Mouse (Mus musculus) liver, embryonic 11.5 days (tissue): ENCODE measurements at regions not wholly inside any gene's neighbourhood (a gene's known extent, or its start where the extent isn't known, plus 50 kb on each side); places are given as distances from the start of the nearest gene placed in this dataset.

Experiments
- ATAC-seq: fragments of 200-750 bp; cut with Nextera tagmentation; replicated peaks from 2 replicates; pipeline ENCODE4 v1.8.0; 2017; ENCODE audit warnings: moderate number of reproducible peaks, mild to moderate bottlenecking, moderate TSS enrichment, moderate library complexity; ENCODE audit not compliant: low FRiP score
- DNase-seq: peaks from one replicate; pipeline ENCODE4 v3.0.0-alpha.2; 2017; ENCODE audit warnings: low spot score
- H3K27ac ChIP-seq: fragments of 300-500 bp; sonication (generic); 2 replicates; pipeline ENCODE4 v1.5.1; 2014; ENCODE audit warnings: mild to moderate bottlenecking, low read depth, low read length, control low read depth
- H3K27me3 ChIP-seq: fragments of 300-500 bp; sonication (generic); replicated peaks from 2 replicates; pipeline ENCODE4 v1.6.1; 2014; ENCODE audit warnings: low read length, mixed read lengths; ENCODE audit not compliant: control insufficient read depth, insufficient read depth
- H3K36me3 ChIP-seq: fragments of 300-500 bp; sonication (generic); 2 replicates; pipeline ENCODE4 v1.6.1; 2014; ENCODE audit warnings: mild to moderate bottlenecking, low read length, moderate library complexity, mixed read lengths; ENCODE audit not compliant: control insufficient read depth, insufficient read depth
- H3K4me1 ChIP-seq: fragments of 300-500 bp; sonication (generic); replicated peaks from 2 replicates; pipeline ENCODE4 v1.6.1; 2014; ENCODE audit warnings: low read length, mixed read lengths; ENCODE audit not compliant: control insufficient read depth, insufficient read depth
- H3K4me2 ChIP-seq: fragments of 300-500 bp; sonication (generic); 2 replicates; pipeline ENCODE4 v1.6.1; 2014; ENCODE audit warnings: mild to moderate bottlenecking, control low read depth, moderate library complexity
- H3K4me3 ChIP-seq: fragments of 300-500 bp; sonication (generic); 2 replicates; pipeline ENCODE4 v1.5.1; 2014; ENCODE audit warnings: low read depth, low read length, control low read depth
- H3K9ac ChIP-seq: fragments of 300-500 bp; sonication (generic); 2 replicates; pipeline ENCODE4 v1.6.1; 2014; ENCODE audit warnings: low read depth, low read length, control low read depth
- H3K9me3 ChIP-seq: fragments of 300-500 bp; sonication (generic); 2 replicates; pipeline ENCODE4 v1.6.1; 2016; ENCODE audit warnings: low read length, inconsistent platforms, mixed read lengths; ENCODE audit not compliant: control insufficient read depth
- whole genome bisulfite sequencing: fragments of 180-500 bp; shearing (Covaris S2); extraction: QIAGEN DNeasy Blood & Tissue Kit; methylation state at CpG from one replicate; pipeline ENCODE4 v1.1.7; 2014; 5-methylcytosine and 5-hydroxymethylcytosine counted together

DNA sequence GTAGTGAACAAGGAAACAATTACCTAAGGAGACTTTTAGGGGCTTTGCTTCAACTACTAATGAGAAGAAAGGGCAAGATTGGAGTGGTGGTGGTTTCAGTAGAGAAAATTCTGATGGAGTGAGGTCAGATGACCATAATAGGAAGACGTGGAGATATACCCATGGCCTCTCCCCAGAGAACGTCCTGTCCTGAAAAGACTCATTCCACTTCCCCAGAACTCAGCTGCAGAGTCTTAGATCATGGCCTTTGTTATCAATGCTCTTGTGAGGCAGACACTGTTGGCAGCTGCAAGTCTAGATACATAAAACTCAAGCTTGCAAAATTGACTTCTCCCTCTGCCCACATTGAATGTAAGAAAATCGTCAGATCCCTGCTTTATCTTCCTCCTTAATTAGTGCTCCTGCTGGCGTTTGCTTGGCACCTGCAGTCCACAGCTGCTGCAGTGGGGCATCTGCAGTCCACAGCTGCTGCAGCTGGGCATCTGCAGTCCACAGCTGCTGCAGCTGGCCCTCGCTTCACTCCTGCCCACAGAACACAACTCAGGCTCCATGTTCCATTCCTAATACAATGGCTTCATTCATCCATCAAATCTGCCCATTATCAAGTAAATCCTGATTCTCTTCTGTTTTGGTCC is 162.5 kb downstream of the Cxcl12 start:
- Histone ChIP-seq H3K27me3 (no peaks in the 10 kb centered on the region), H3K4me3 (no peak overlapping the region), H3K4me1 (no peaks in the 10 kb centered on the region; the same call in 1 of the 2 replicates), H3K9me3 (no peaks in the 10 kb centered on the region), H3K27ac (no peak overlapping the region), H3K36me3 (no peaks in the 10 kb centered on the region), H3K9ac (no peak overlapping the region), H3K4me2 (no peak overlapping the region)
- WGBS: 43% methylated on average over 5 of the region's 5 CpGs
- no peak for DNase-seq
- ATAC-seq: no peak

DNA sequence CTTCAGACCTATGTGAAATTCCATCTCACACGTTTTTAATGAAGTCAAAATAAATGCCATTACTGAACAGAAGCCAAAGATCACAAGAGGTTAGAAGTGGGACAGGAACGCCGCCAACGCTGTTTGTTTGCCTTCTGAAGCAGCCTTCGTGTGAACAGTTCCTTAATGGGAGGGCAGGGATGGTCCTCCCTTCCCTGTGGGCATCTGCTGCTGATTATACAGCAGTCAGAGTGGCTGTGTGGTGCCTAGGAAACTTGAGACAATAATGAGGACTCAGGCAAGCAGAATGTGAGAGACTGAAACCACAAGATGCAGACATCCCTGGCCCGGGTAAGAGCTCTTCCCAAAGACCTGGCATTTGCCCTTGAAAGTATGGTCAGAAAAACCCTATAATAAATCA is 164.3 kb downstream of the Cxcl12 start:
- H3K9ac ChIP-seq: no peak overlapping the region
- no peak overlapping the region for H3K4me2 ChIP-seq
- H3K4me1 ChIP-seq: no peaks in the 10 kb centered on the region
- no peaks in the 10 kb centered on the region for H3K36me3 ChIP-seq
- DNase-seq (no peak), ATAC-seq (no peak)
- no peaks in the 10 kb centered on the region for H3K27me3 ChIP-seq
- H3K4me3 ChIP-seq: no peak overlapping the region
- no peak overlapping the region for H3K27ac ChIP-seq
- 53% methylated on average over 6 of the region's 6 CpGs for WGBS
- no peaks in the 10 kb centered on the region for H3K9me3 ChIP-seq

DNA sequence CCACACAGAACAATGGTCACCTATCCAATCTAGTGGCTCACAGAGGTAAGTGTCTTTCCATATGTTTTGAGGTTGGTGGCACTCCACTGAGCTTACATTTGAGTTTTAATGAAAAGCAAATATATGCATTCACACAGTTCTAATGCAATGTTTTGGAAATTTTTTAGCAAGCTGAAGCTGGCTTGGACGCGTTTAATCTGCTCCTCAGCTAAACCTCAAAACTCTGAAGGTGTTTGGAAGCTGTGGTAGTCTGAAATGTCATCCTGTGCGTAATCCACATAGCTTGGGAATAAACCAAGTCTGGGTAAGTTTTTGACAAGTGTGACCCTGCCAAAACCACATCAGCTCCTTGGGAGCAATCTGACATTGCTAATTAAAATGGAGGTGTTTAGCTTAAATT is 173.8 kb downstream of the Cxcl12 start:
- Histone ChIP-seq H3K27ac (no peak overlapping the region), H3K4me2 (no peak overlapping the region), H3K27me3 (no peaks in the 10 kb centered on the region), H3K9me3 (no peaks in the 10 kb centered on the region), H3K4me1 (no peaks in the 10 kb centered on the region), H3K4me3 (no peak overlapping the region), H3K36me3 (no peaks in the 10 kb centered on the region), H3K9ac (no peak overlapping the region)
- ATAC-seq (no peak), DNase-seq (no peak)
- 82% methylated on average over 3 of the region's 3 CpGs for WGBS

DNA sequence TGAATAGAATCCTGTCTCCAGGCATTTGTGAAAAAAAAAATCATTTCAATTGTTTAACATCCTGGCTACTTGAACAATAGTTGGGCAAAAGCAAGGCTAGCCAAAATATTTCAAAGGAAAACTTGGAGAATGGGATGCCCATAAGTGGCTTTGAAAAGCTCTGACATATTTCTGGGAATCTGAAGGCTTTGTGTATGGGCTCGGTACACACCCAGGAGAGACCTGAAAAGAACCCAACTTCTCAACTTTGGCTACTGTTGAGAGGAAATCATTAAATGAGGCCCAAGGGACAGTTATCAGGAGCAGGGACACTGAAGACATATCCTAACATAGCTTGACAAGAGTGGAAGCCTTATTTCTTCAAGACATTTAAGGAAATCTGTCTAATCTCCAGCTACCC is 179.0 kb downstream of the Cxcl12 start:
- Histone ChIP-seq H3K4me3 (no peak overlapping the region), H3K36me3 (no peaks in the 10 kb centered on the region)
- WGBS: 87% methylated on average over 1 of the region's 1 CpGs

DNA sequence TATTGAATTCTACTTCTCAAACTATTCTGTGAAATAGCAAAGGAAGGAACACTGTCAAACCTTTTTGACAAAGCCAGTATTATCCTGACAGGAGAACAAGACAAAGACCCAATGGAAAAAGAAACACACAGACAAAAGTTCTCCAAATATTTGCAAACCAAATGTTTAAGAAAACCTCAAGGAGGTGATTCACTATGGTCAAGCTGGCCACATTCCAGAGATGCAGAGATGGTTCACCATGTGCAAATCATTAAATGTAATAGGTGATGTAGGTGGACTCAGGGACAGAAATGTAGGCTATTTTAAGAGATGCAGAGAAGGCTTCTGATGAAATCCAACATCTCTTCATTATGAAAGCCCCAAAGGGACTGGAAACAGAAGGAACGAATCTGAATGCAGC is 183.5 kb downstream of the Cxcl12 start:
- Histone ChIP-seq H3K27me3 (no peaks in the 10 kb centered on the region), H3K36me3 (no peaks in the 10 kb centered on the region), H3K4me1 (no peaks in the 10 kb centered on the region), H3K27ac (no peak overlapping the region), H3K9me3 (no peaks in the 10 kb centered on the region), H3K4me2 (no peak overlapping the region), H3K4me3 (no peak overlapping the region), H3K9ac (no peak overlapping the region)
- WGBS: 52% methylated on average over 1 of the region's 1 CpGs
- no peak for ATAC-seq
- DNase-seq: no peak

More for the DNA sequence above, 179.0 kb downstream of the Cxcl12 start:
- Histone ChIP-seq H3K27ac (no peak overlapping the region), H3K9me3 (no peaks in the 10 kb centered on the region), H3K27me3 (no peaks in the 10 kb centered on the region), H3K4me2 (no peak overlapping the region), H3K9ac (no peak overlapping the region), H3K4me1 (no peaks in the 10 kb centered on the region)
- ATAC-seq (no peak), DNase-seq (no peak)

DNA sequence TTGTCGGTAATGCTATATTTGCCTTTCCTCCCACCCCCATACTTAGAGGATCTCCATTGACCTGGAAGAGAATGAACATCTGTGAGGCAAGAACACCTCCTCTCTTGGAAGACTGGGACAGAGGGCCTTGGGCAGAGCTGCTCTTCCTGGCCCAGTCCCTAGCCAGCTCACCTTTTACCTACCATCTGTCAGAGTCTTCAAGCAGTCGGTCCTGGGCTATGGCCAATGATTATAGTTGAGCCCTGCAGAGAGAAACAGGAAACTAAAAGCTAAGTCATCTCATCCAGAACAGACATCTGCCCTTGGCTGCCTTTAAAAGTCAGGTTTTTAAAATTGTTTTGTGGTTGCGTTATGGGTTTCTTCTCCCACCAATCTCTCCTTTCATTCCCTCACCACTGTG is 184.8 kb downstream of the Cxcl12 start:
- 83% methylated on average over 3 of the region's 3 CpGs for WGBS
- H3K4me3 ChIP-seq: no peak overlapping the region
- ATAC-seq: no peak
- H3K36me3 ChIP-seq: no peaks in the 10 kb centered on the region
- no peak overlapping the region for H3K4me2 ChIP-seq
- no peaks in the 10 kb centered on the region for H3K9me3 ChIP-seq
- no peak overlapping the region for H3K27ac ChIP-seq
- no peaks in the 10 kb centered on the region for H3K4me1 ChIP-seq
- H3K9ac ChIP-seq: no peak overlapping the region
- no peaks in the 10 kb centered on the region for H3K27me3 ChIP-seq
- DNase-seq: no peak

DNA sequence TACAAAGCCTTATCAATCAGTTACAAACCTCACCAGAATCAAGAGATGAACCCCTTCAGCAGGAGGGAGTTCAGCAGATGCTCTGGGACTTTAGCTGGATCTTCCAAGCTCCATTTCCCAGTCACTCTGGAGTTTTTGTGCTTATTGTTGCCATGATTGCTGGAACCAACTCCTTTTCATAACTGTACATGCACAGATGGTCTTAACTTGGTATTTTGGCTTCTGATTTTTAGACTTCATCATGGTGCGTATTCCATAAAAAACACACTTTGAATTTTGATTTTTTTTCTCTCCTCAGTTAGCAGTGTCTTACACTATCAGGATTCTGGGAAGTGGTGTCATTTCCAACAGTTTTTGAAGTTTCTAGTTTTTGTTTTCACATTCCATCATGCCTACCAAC is 187.8 kb downstream of the Cxcl12 start:
- Histone ChIP-seq H3K27ac (no peak overlapping the region), H3K4me1 (no peaks in the 10 kb centered on the region), H3K9ac (no peak overlapping the region), H3K4me2 (no peak overlapping the region), H3K36me3 (no peaks in the 10 kb centered on the region), H3K4me3 (no peak overlapping the region), H3K9me3 (no peaks in the 10 kb centered on the region), H3K27me3 (no peaks in the 10 kb centered on the region)
- 77% methylated on average over 1 of the region's 1 CpGs for WGBS
- no peak for ATAC-seq
- no peak for DNase-seq

DNA sequence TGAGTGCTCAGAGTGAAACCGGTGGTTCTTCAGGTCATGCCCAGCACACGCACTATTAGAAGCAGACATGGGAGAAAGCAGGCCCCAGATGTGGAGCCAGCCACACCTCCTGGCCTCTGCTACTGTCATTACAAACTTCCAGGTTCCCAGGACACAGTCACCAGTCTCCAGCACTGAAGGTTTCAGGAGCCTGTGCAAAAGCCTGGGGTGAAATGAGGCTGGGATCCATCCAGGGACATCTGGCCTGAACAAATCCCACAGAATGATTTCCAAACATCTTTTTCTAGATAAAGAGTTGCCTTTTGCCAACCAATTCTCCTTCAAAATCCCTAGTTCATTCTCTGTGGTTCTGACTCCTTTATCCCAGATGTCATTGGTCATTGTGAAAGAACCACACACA is 191.1 kb downstream of the Cxcl12 start:
- 76% methylated on average over 2 of the region's 2 CpGs for WGBS

DNA sequence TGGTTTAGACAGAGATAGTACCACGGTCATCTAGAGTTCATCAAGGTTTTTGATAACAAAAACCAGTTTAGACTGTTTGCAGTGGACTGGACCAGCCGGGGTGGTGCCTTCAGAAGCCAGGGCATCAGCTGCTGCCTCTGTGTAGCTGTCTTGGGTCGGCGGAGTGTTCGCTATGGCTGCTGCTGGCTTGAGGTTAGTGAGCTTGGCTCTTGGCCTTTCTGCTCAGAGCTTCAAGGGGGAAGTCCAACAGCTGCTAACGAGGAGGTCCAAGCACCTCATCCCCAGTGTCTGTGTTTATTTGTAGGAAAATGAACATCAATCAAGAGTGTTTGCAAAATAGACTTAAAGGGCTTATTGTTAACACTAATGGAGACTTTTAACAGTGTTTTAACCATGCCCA is 198.2 kb downstream of the Cxcl12 start:
- Histone ChIP-seq H3K4me2 (no peak overlapping the region), H3K9ac (no peak overlapping the region), H3K4me1 (no peaks in the 10 kb centered on the region), H3K4me3 (no peak overlapping the region), H3K27ac (no peak overlapping the region), H3K36me3 (no peaks in the 10 kb centered on the region), H3K9me3 (no peaks in the 10 kb centered on the region), H3K27me3 (no peaks in the 10 kb centered on the region)
- 78% methylated on average over 6 of the region's 6 CpGs for WGBS
- DNase-seq (no peak), ATAC-seq (no peak)

More for the DNA sequence above, 191.1 kb downstream of the Cxcl12 start:
- H3K4me2 ChIP-seq: no peak overlapping the region
- DNase-seq (no peak), ATAC-seq (no peak)
- no peak overlapping the region for H3K4me3 ChIP-seq
- H3K36me3 ChIP-seq: no peaks in the 10 kb centered on the region
- H3K4me1 ChIP-seq: no peaks in the 10 kb centered on the region
- H3K27ac ChIP-seq: no peak overlapping the region
- no peak overlapping the region for H3K9ac ChIP-seq
- no peaks in the 10 kb centered on the region for H3K9me3 ChIP-seq
- no peaks in the 10 kb centered on the region for H3K27me3 ChIP-seq
